Mouse (Mus musculus) limb, embryonic 12.5 days (tissue): ENCODE data around the gene Gpr132. TPM values are rescaled to one million over a fixed set of nuclear protein-coding genes. Genes with fewer than 3 reads are reported as not detected.
A peak's percentile ranks its signal among the peaks of the same experiment; 100 is the strongest.

ENCODE experiments used
- ATAC-seq: fragments of 200-750 bp; cut with Nextera tagmentation; 2 replicates; pipeline ENCODE4 v1.8.0; 2017; ENCODE audit warnings: low read depth, moderate TSS enrichment; ENCODE audit not compliant: insufficient number of reproducible peaks, insufficient read depth, low FRiP score, low TSS enrichment
- H3K27ac ChIP-seq: fragments of 300-500 bp; sonication (generic); 2 replicates; pipeline ENCODE4 v1.5.1; 2016; ENCODE audit warnings: mild to moderate bottlenecking, moderate library complexity
- H3K27me3 ChIP-seq: fragments of 300-500 bp; sonication (generic); 2 replicates; pipeline ENCODE4 v1.6.1; 2016; ENCODE audit warnings: mild to moderate bottlenecking, moderate library complexity
- H3K36me3 ChIP-seq: fragments of 300-500 bp; sonication (generic); 2 replicates; pipeline ENCODE4 v1.6.1; 2016; ENCODE audit warnings: mild to moderate bottlenecking, moderate library complexity
- H3K4me1 ChIP-seq: fragments of 300-500 bp; sonication (generic); replicated peaks from 2 replicates; pipeline ENCODE4 v1.6.1; 2016
- H3K4me2 ChIP-seq: fragments of 300-500 bp; sonication (generic); 2 replicates; pipeline ENCODE4 v1.6.1; 2016; ENCODE audit warnings: mild to moderate bottlenecking, moderate library complexity
- H3K4me3 ChIP-seq: fragments of 300-500 bp; sonication (generic); replicated peaks from 2 replicates; pipeline ENCODE4 v1.5.1; 2016; ENCODE audit warnings: mild to moderate bottlenecking
- H3K9ac ChIP-seq: fragments of 300-500 bp; sonication (generic); replicated peaks from 2 replicates; pipeline ENCODE4 v1.6.1; 2016; ENCODE audit warnings: mild to moderate bottlenecking, moderate library complexity
- H3K9me3 ChIP-seq: fragments of 300-500 bp; sonication (generic); 2 replicates; pipeline ENCODE4 v1.6.1; 2016; ENCODE audit warnings: mild to moderate bottlenecking, moderate library complexity
- WGBS: fragments of 180-500 bp; shearing (Covaris S2); methylation state at CpG from one replicate; pipeline ENCODE4 v1.1.7; 2016; 5-methylcytosine and 5-hydroxymethylcytosine counted together
- polyA plus RNA-seq: library from polyadenylated mRNA; unstranded; fragments of >200 nt; fragmentation: Nextera tagmentation; extraction: Ambion mirVana; gene quantifications from 2 replicates; pipeline ENCODE4 v1.2.1, GENCODE M21; 2016

The Gpr132 gene
- polyA plus RNA-seq, 1 experiment from 2014 or later, result not detected

GRCm38 (mm10) chr12:112866467-112867080, 1.5 kb downstream of the Gpr132 start:
- H3K4me2 ChIP-seq, result no peak overlapping the region
- no peaks in the 10 kb centered on the region for H3K9me3 ChIP-seq
- H3K4me1 ChIP-seq, result peaks cover 12% of the 10 kb centered on the region
- peak overlapping the region; percentile 31; the same call in 1 of the 2 replicates for H3K9ac ChIP-seq
- ATAC-seq, result no peak
- H3K4me3 ChIP-seq, result no peak overlapping the region
- no peak overlapping the region for H3K27ac ChIP-seq
- peaks cover 32% of the 10 kb centered on the region for H3K27me3 ChIP-seq
- no peaks in the 10 kb centered on the region for H3K36me3 ChIP-seq
- WGBS, result 77% methylated on average over 8 of the region's 8 CpGs

- Histone ChIP-seq H3K27me3 (peaks cover 17% of the 10 kb centered on the region), H3K4me2 (no peak overlapping the region), H3K9me3 (no peaks in the 10 kb centered on the region), H3K4me3 (no peak overlapping the region), H3K9ac (no peak overlapping the region), H3K27ac (no peak overlapping the region), H3K36me3 (no peaks in the 10 kb centered on the region), H3K4me1 (peaks cover 8% of the 10 kb centered on the region)
- ATAC-seq, result no peak
- WGBS, result 85% methylated on average over 7 of the region's 7 CpGs
Measured at GRCm38 (mm10) chr12:112864804-112865203, 3.2 kb downstream of the Gpr132 start.

GRCm38 (mm10) chr12:112861911-112862321, 6.1 kb downstream of the Gpr132 start:
- WGBS, result 64% methylated on average over 9 of the region's 9 CpGs
- no peak for ATAC-seq
- Histone ChIP-seq H3K27me3 (no peaks in the 10 kb centered on the region), H3K4me3 (no peak overlapping the region), H3K9me3 (no peaks in the 10 kb centered on the region), H3K36me3 (no peaks in the 10 kb centered on the region), H3K4me1 (0 out of 2 replicates have a peak, but pooled peaks cover 5% of the 10 kb centered on the region), H3K27ac (no peak overlapping the region), H3K4me2 (no peak overlapping the region), H3K9ac (no peak overlapping the region)

- Histone ChIP-seq H3K27ac (no peak overlapping the region), H3K27me3 (no peaks in the 10 kb centered on the region), H3K4me3 (no peak overlapping the region), H3K4me2 (no peak overlapping the region), H3K36me3 (no peaks in the 10 kb centered on the region), H3K9ac (no peak overlapping the region), H3K4me1 (0 out of 2 replicates have a peak, but pooled peaks cover 5% of the 10 kb centered on the region), H3K9me3 (no peaks in the 10 kb centered on the region)
- ATAC-seq, result no peak
- 67% methylated on average over 7 of the region's 7 CpGs for WGBS
Measured at GRCm38 (mm10) chr12:112860765-112861164, 7.3 kb downstream of the Gpr132 start.

- H3K4me1 ChIP-seq, result 0 out of 2 replicates have a peak, but pooled peaks cover 5% of the 10 kb centered on the region
- no peak overlapping the region for H3K4me2 ChIP-seq
- no peak overlapping the region for H3K4me3 ChIP-seq
- no peak for ATAC-seq
- H3K27ac ChIP-seq, result no peak overlapping the region
- no peaks in the 10 kb centered on the region for H3K9me3 ChIP-seq
- no peaks in the 10 kb centered on the region for H3K27me3 ChIP-seq
- no peak overlapping the region for H3K9ac ChIP-seq
- no peaks in the 10 kb centered on the region for H3K36me3 ChIP-seq
- WGBS, result 67% methylated on average over 8 of the region's 8 CpGs
Measured at GRCm38 (mm10) chr12:112859930-112860329, 8.1 kb downstream of the Gpr132 start.

GRCm38 (mm10) chr12:112858581-112859336, 9.3 kb downstream of the Gpr132 start:
- no peak overlapping the region for H3K9ac ChIP-seq
- H3K4me1 ChIP-seq, result 0 out of 2 replicates have a peak, but pooled peaks cover 5% of the 10 kb centered on the region
- H3K4me3 ChIP-seq, result no peak overlapping the region
- no peaks in the 10 kb centered on the region for H3K9me3 ChIP-seq
- no peaks in the 10 kb centered on the region for H3K36me3 ChIP-seq
- H3K27me3 ChIP-seq, result no peaks in the 10 kb centered on the region
- 88% methylated on average over 9 of the region's 9 CpGs for WGBS
- H3K27ac ChIP-seq, result no peak overlapping the region
- ATAC-seq, result no peak
- H3K4me2 ChIP-seq, result no peak overlapping the region

- Histone ChIP-seq H3K9me3 (no peaks in the 10 kb centered on the region), H3K27me3 (no peaks in the 10 kb centered on the region), H3K4me1 (0 out of 2 replicates have a peak, but pooled peaks cover 5% of the 10 kb centered on the region), H3K4me3 (no peak overlapping the region), H3K4me2 (no peak overlapping the region), H3K36me3 (no peaks in the 10 kb centered on the region), H3K9ac (no peak overlapping the region), H3K27ac (no peak overlapping the region)
- WGBS, result 68% methylated on average over 9 of the region's 9 CpGs
- no peak for ATAC-seq
Measured at GRCm38 (mm10) chr12:112857021-112857925, 10.8 kb downstream of the Gpr132 start.

- Histone ChIP-seq H3K9ac (no peak overlapping the region), H3K4me2 (no peak overlapping the region), H3K27ac (no peak overlapping the region), H3K27me3 (no peaks in the 10 kb centered on the region), H3K4me3 (no peak overlapping the region), H3K36me3 (no peaks in the 10 kb centered on the region), H3K4me1 (no peaks in the 10 kb centered on the region), H3K9me3 (no peaks in the 10 kb centered on the region)
- no peak for ATAC-seq
- 88% methylated on average over 3 of the region's 3 CpGs for WGBS
Measured at GRCm38 (mm10) chr12:112856338-112856737, 11.7 kb downstream of the Gpr132 start.

- Histone ChIP-seq H3K36me3 (no peaks in the 10 kb centered on the region), H3K9ac (no peak overlapping the region), H3K4me2 (no peak overlapping the region), H3K27me3 (no peaks in the 10 kb centered on the region), H3K27ac (no peak overlapping the region), H3K9me3 (no peaks in the 10 kb centered on the region), H3K4me3 (no peak overlapping the region), H3K4me1 (no peaks in the 10 kb centered on the region)
- WGBS, result 73% methylated on average over 7 of the region's 7 CpGs
- ATAC-seq, result no peak
Measured at GRCm38 (mm10) chr12:112854610-112855333, 13.3 kb downstream of the Gpr132 start.

- WGBS, result 78% methylated on average over 11 of the region's 11 CpGs
- no peaks in the 10 kb centered on the region for H3K4me1 ChIP-seq
- H3K9me3 ChIP-seq, result no peaks in the 10 kb centered on the region
- no peaks in the 10 kb centered on the region for H3K36me3 ChIP-seq
- H3K9ac ChIP-seq, result no peak overlapping the region
- no peak overlapping the region for H3K27ac ChIP-seq
- no peaks in the 10 kb centered on the region for H3K27me3 ChIP-seq
- H3K4me2 ChIP-seq, result no peak overlapping the region
- no peak overlapping the region for H3K4me3 ChIP-seq
- no peak for ATAC-seq
Measured at GRCm38 (mm10) chr12:112853050-112853729, 14.8 kb downstream of the Gpr132 start.
